Mouse (Mus musculus): ENCODE results near the gene Mtg2. TPM values are rescaled to one million over a fixed set of nuclear protein-coding genes. Genes with fewer than 3 reads are reported as not detected.

The Mtg2 gene
- polyA plus RNA-seq, 1 experiment from 2014 or later: 27.3 TPM

DNA sequence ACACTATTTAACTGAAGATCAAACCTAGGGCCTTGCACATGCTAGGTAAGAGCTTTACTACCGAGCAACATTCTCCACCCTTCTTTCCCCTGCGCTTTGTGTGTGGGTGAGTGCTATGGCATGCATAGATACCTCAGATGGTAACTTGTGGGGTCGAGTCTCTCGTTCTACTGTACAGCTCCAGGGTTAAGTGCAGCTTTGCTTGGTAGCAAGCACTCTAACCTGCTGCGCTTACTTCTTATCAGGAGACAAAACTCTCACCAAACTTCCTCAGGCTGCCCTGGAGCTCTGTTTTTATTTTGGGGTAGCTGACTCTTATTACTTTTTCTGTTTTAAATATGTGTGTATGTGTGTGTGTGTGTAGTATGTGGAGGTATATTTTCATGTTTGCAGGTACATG is 65.0 kb downstream of the Mtg2 start:
- Histone ChIP-seq H3K4me3 (ENCODE audit: low read depth, low read length) (no peak overlapping the region), H3K27ac (ENCODE audit: low read depth, low read length) (no peak overlapping the region), H3K9me3 (replicated peaks; ENCODE audit: control insufficient read depth, low read length) (no peaks in the 10 kb centered on the region), H3K9ac (ENCODE audit: low read depth, low read length) (no peak overlapping the region), H3K27me3 (ENCODE audit: control insufficient read depth, insufficient read depth, low read length) (no peaks in the 10 kb centered on the region), H3K36me3 (ENCODE audit: control insufficient read depth, insufficient read depth, low read length) (no peaks in the 10 kb centered on the region), H3K4me2 (no peak overlapping the region), H3K4me1 (ENCODE audit: control insufficient read depth, insufficient read depth, low read length) (peaks cover 18% of the 10 kb centered on the region; the same call in 1 of the 2 replicates)
- no peak for ATAC-seq (replicated peaks; ENCODE audit: insufficient number of reproducible peaks, low FRiP score, low TSS enrichment)
- 58% methylated on average over 5 of the region's 5 CpGs for WGBS (ENCODE audit: insufficient replicate concordance)

Other genes starting within 250 kb of the Mtg2 start
- gene Taf4, start 93.9 kb upstream of the Mtg2 start, polyA plus RNA-seq (2014; fragmentation: Nextera tagmentation; extraction: Ambion mirVana): 3.3 and 4.2 TPM in 2 replicates
- gene Lsm14b, start 45.6 kb upstream of the Mtg2 start, polyA plus RNA-seq (2014; fragmentation: Nextera tagmentation; extraction: Ambion mirVana): 3.9 and 4.3 TPM in 2 replicates
- 495 and 521 TPM in 2 replicates for gene Psma7, start 28.2 kb upstream of the Mtg2 start, polyA plus RNA-seq (2014; fragmentation: Nextera tagmentation; extraction: Ambion mirVana)
- gene Ss18l1, start 28.1 kb upstream of the Mtg2 start, polyA plus RNA-seq (2014; fragmentation: Nextera tagmentation; extraction: Ambion mirVana): 2.3 and 4.8 TPM in 2 replicates
- not detected in 2 replicates for gene Hrh3, start 33.9 kb downstream of the Mtg2 start, polyA plus RNA-seq (2014; fragmentation: Nextera tagmentation; extraction: Ambion mirVana)
- gene Osbpl2, start 48.7 kb downstream of the Mtg2 start, polyA plus RNA-seq (2014; fragmentation: Nextera tagmentation; extraction: Ambion mirVana): 33.4 and 36.1 TPM in 2 replicates
- 121 and 126 TPM in 2 replicates for gene Adrm1, start 100.9 kb downstream of the Mtg2 start, polyA plus RNA-seq (2014; fragmentation: Nextera tagmentation; extraction: Ambion mirVana)
- gene Lama5, start 155.3 kb downstream of the Mtg2 start, polyA plus RNA-seq (2014; fragmentation: Nextera tagmentation; extraction: Ambion mirVana): 24.0 and 27.5 TPM in 2 replicates
- 347 and 390 TPM in 2 replicates for gene Rps21, start 186.8 kb downstream of the Mtg2 start, polyA plus RNA-seq (2014; fragmentation: Nextera tagmentation; extraction: Ambion mirVana)
- gene Cables2, start 202.9 kb downstream of the Mtg2 start, polyA plus RNA-seq (2014; fragmentation: Nextera tagmentation; extraction: Ambion mirVana): 11.8 TPM in 2 replicates
- gene Rbbp8nl, start 219.3 kb downstream of the Mtg2 start, polyA plus RNA-seq (2014; fragmentation: Nextera tagmentation; extraction: Ambion mirVana): 0.10 TPM in 1 of 2 replicates, not detected in the other